Mouse (Mus musculus): Measurements from ENCODE around the gene Gpr135. TPM values are rescaled to one million over a fixed set of nuclear protein-coding genes. Genes with fewer than 3 reads are reported as not detected.

The Gpr135 gene
- polyA plus RNA-seq, 2 experiments: 0.13 to 0.49 TPM

DNA sequence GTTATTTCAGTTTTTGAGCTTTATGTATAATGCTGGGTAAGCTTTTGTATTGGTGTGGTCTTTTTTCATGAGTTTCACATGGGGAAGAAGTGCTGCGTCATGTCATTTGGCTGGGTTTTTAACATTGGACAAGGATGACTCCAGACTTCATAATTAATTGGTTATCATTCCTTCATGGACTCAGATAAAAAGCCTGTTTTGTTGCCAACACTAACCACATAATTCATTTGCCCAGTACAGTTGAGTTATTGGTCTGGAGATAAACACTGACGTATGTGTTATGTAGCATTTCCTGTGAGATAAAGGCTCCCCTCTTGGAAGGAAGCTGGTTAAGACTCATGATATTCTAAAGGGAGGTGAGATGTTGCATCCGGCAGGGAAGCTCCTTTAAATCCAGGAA, 48.1 kb downstream of the Gpr135 start:
- 42% methylated on average over 3 of the region's 3 CpGs for WGBS (ENCODE audit: insufficient replicate concordance)
- H3K27ac ChIP-seq: no peak overlapping the region
- peaks cover 0 to 3% of the 10 kb centered on the region in 2 experiments; a peak in 1 of 4 replicates for H3K4me1 ChIP-seq (replicated peaks; ENCODE audit: control insufficient read depth in 2 of 2, insufficient read depth in 2 of 2, low read length in 1 of 2)
- H3K9me3 ChIP-seq (ENCODE audit: control insufficient read depth, low read length): no peaks in the 10 kb centered on the region; the same call in 1 of the 2 replicates
- no peaks in the 10 kb centered on the region for H3K27me3 ChIP-seq (ENCODE audit: control insufficient read depth, insufficient read depth, low read length)
- no peak for TF ChIP-seq CTCF (IDR thresholded peaks at IDR 0.05; ENCODE audit: low read depth)
- H3K9ac ChIP-seq (replicated peaks): no peak overlapping the region
- no peak overlapping the region for H3K4me3 ChIP-seq (ENCODE audit: insufficient read depth in 1 of 2, low read depth in 2 of 2, low read length in 2 of 2)
- no peak overlapping the region for H3K4me2 ChIP-seq (ENCODE audit: low read depth)
- ATAC-seq (ENCODE audit: insufficient read depth): no peak
- H3K36me3 ChIP-seq (replicated peaks; ENCODE audit: control insufficient read depth, insufficient read depth, low read depth): no peaks in the 10 kb centered on the region
- DNase-seq (ENCODE audit: low read depth in 3 of 3, low spot score in 3 of 3): no peak

DNA sequence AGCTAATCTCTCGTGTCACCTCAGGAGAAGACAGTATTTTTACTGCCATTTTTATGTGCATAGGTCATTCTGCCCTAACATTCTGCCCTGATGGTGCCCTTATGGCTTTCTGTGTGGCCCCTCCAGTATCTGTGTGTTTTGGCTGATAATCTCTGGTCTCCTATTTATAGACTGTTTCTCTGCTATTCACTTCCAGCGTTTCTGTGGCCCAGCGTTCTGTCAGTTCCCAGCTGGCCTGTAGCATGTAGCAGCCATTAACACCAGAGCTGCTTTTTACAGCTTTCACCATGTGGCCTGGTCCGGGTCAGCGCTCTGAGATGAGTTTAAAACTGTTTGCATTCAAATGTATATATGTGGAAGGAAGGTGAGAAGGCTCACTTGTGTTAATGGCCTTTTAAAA, 49.4 kb downstream of the Gpr135 start:
- 37% methylated on average over 5 of the region's 5 CpGs for WGBS (ENCODE audit: insufficient replicate concordance)
- TF ChIP-seq CTCF (IDR thresholded peaks at IDR 0.05; ENCODE audit: low read depth) (no peak), EP300 (IDR thresholded peaks at IDR 0.05; ENCODE audit: low read depth) (no peak)
- no peaks in the 10 kb centered on the region for H3K27me3 ChIP-seq (ENCODE audit: control insufficient read depth, insufficient read depth, low read length)

DNA sequence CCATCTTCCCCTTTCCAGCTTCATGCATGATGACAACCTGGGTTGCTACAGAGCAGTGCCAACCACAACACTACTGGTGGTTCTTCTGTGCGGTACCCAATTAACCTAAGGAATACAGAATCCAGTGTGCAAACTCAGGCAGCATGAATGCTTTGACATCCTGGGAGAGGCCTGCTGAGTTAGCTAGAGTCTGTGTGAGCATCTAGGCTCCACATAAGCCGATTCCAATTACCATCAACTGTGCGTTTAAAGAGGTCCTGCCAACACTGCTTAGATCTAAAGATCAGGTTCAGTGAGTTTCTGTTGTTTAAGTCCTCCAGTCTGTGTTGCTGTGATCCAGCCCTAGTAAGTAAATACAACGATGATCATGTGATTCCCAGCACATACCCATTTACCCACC, 50.6 kb downstream of the Gpr135 start:
- WGBS (ENCODE audit: insufficient replicate concordance): 69% methylated on average over 4 of the region's 4 CpGs
- ATAC-seq (ENCODE audit: insufficient read depth): no peak

More for the DNA sequence above, 49.4 kb downstream of the Gpr135 start:
- H3K36me3 ChIP-seq (replicated peaks; ENCODE audit: control insufficient read depth, insufficient read depth, low read depth): no peaks in the 10 kb centered on the region
- ATAC-seq (ENCODE audit: insufficient read depth) (no peak), DNase-seq (ENCODE audit: low read depth in 3 of 3, low spot score in 3 of 3) (no peak)
- peaks cover 0 to 3% of the 10 kb centered on the region in 2 experiments; a peak in 1 of 4 replicates for H3K4me1 ChIP-seq (replicated peaks; ENCODE audit: control insufficient read depth in 2 of 2, insufficient read depth in 2 of 2, low read length in 1 of 2)
- no peak overlapping the region for H3K9ac ChIP-seq (replicated peaks)
- no peak overlapping the region for H3K4me3 ChIP-seq (ENCODE audit: insufficient read depth in 1 of 2, low read depth in 2 of 2, low read length in 2 of 2)
- H3K27ac ChIP-seq: no peak overlapping the region
- no peak overlapping the region for H3K4me2 ChIP-seq (ENCODE audit: low read depth)
- no peaks in the 10 kb centered on the region; the same call in 1 of the 2 replicates for H3K9me3 ChIP-seq (ENCODE audit: control insufficient read depth, low read length)

More for the DNA sequence above, 50.6 kb downstream of the Gpr135 start:
- H3K9me3 ChIP-seq (ENCODE audit: control insufficient read depth, low read length): no peaks in the 10 kb centered on the region; the same call in 1 of the 2 replicates
- no peaks in the 10 kb centered on the region for H3K36me3 ChIP-seq (replicated peaks; ENCODE audit: control insufficient read depth, insufficient read depth, low read depth)
- H3K9ac ChIP-seq (replicated peaks): no peak overlapping the region
- no peak for TF ChIP-seq EP300 (IDR thresholded peaks at IDR 0.05; ENCODE audit: low read depth)
- TF ChIP-seq CTCF (IDR thresholded peaks at IDR 0.05; ENCODE audit: low read depth): no peak
- no peak for DNase-seq (ENCODE audit: low read depth in 3 of 3, low spot score in 3 of 3)
- H3K4me2 ChIP-seq (ENCODE audit: low read depth): no peak overlapping the region
- no peak overlapping the region for H3K27ac ChIP-seq
- no peak overlapping the region for H3K4me3 ChIP-seq (ENCODE audit: insufficient read depth in 1 of 2, low read depth in 2 of 2, low read length in 2 of 2)
- no peaks in the 10 kb centered on the region for H3K27me3 ChIP-seq (ENCODE audit: control insufficient read depth, insufficient read depth, low read length)
- H3K4me1 ChIP-seq (replicated peaks; ENCODE audit: control insufficient read depth in 2 of 2, insufficient read depth in 2 of 2, low read length in 1 of 2): peaks cover 0 to 3% of the 10 kb centered on the region in 2 experiments; a peak in 1 of 4 replicates

Other genes starting within 250 kb of the Gpr135 start
- gene Daam1, start 240.0 kb downstream of the Gpr135 start, polyA plus RNA-seq (2012; rRNA removed): 6.6 and 10.5 TPM in 2 replicates
- gene Daam1, start 240.0 kb downstream of the Gpr135 start, polyA plus RNA-seq (2014; fragmentation: Nextera tagmentation; extraction: Ambion mirVana): 13.3 and 13.7 TPM in 2 replicates
- 5.2 and 5.7 TPM in 2 replicates for gene L3hypdh, start 14.3 kb upstream of the Gpr135 start, polyA plus RNA-seq (2012; rRNA removed)
- gene L3hypdh, start 14.3 kb upstream of the Gpr135 start, polyA plus RNA-seq (2014; fragmentation: Nextera tagmentation; extraction: Ambion mirVana): 6.0 and 7.0 TPM in 2 replicates
- 10.5 and 12.8 TPM in 2 replicates for gene Jkamp, start 14.5 kb upstream of the Gpr135 start, polyA plus RNA-seq (2012; rRNA removed)
- gene Jkamp, start 14.5 kb upstream of the Gpr135 start, polyA plus RNA-seq (2014; fragmentation: Nextera tagmentation; extraction: Ambion mirVana): 12.8 and 13.3 TPM in 2 replicates
- gene Ccdc175, start 113.9 kb upstream of the Gpr135 start, polyA plus RNA-seq (2012; rRNA removed): not detected in 2 replicates
- not detected in 2 replicates for gene Ccdc175, start 113.9 kb upstream of the Gpr135 start, polyA plus RNA-seq (2014; fragmentation: Nextera tagmentation; extraction: Ambion mirVana)